Mouse (Mus musculus) forebrain, embryonic 16.5 days (tissue): Measurements from ENCODE around the gene Gpc6. TPM values are rescaled to one million over a fixed set of nuclear protein-coding genes. Genes with fewer than 3 reads are reported as not detected.

ENCODE experiments used
- ATAC-seq: fragments of 200-750 bp; cut with Nextera tagmentation; 2 replicates; pipeline ENCODE4 v1.8.0; 2017; ENCODE audit warnings: mild to moderate bottlenecking, moderate library complexity
- H3K27ac ChIP-seq: fragments of 300-500 bp; sonication (generic); 2 replicates; pipeline ENCODE4 v1.5.1; 2014; ENCODE audit warnings: low read length, control low read depth
- H3K27me3 ChIP-seq: fragments of 300-500 bp; sonication (generic); replicated peaks from 2 replicates; pipeline ENCODE4 v1.6.1; 2014; ENCODE audit warnings: low read length; ENCODE audit not compliant: control insufficient read depth, insufficient read depth
- H3K36me3 ChIP-seq: fragments of 300-500 bp; sonication (generic); 2 replicates; pipeline ENCODE4 v1.6.1; 2014; ENCODE audit not compliant: control insufficient read depth, insufficient read depth
- H3K4me1 ChIP-seq: fragments of 300-500 bp; sonication (generic); replicated peaks from 2 replicates; pipeline ENCODE4 v1.6.1; 2014; ENCODE audit warnings: low read length; ENCODE audit not compliant: control insufficient read depth, insufficient read depth
- H3K4me2 ChIP-seq: fragments of 300-500 bp; sonication (generic); 2 replicates; pipeline ENCODE4 v1.6.1; 2014; ENCODE audit warnings: mild to moderate bottlenecking, low read length, control low read depth
- H3K4me3 ChIP-seq: fragments of 300-500 bp; sonication (generic); replicated peaks from 2 replicates; pipeline ENCODE4 v1.5.1; 2014; ENCODE audit warnings: mild to moderate bottlenecking, low read length, control low read depth
- H3K9ac ChIP-seq: fragments of 300-500 bp; sonication (generic); replicated peaks from 2 replicates; pipeline ENCODE4 v1.6.1; 2014; ENCODE audit warnings: low read depth, low read length, control low read depth
- H3K9me3 ChIP-seq: fragments of 300-500 bp; sonication (generic); 2 replicates; pipeline ENCODE4 v1.6.1; 2016; ENCODE audit warnings: low read length; ENCODE audit not compliant: control insufficient read depth
- WGBS: fragments of 180-500 bp; shearing (Covaris S2); extraction: QIAGEN DNeasy Blood & Tissue Kit; methylation state at CpG from one replicate; pipeline ENCODE4 v1.1.7; 2014; 5-methylcytosine and 5-hydroxymethylcytosine counted together
- polyA plus RNA-seq: library from polyadenylated mRNA; unstranded; fragments of >200 nt; fragmentation: Nextera tagmentation; extraction: Ambion mirVana; gene quantifications from 2 replicates; pipeline ENCODE4 v1.2.1, GENCODE M21; 2015

The Gpc6 gene
- polyA plus RNA-seq, 1 experiment from 2014 or later = 18.2 TPM

GRCm38 (mm10) chr14:117768697-117769096, 843.6 kb downstream of the Gpc6 start:
- no peak overlapping the region for H3K9ac ChIP-seq
- H3K4me1 ChIP-seq = no peaks in the 10 kb centered on the region
- no peak overlapping the region for H3K4me2 ChIP-seq
- no peak overlapping the region for H3K4me3 ChIP-seq
- no peak for ATAC-seq
- H3K9me3 ChIP-seq = no peaks in the 10 kb centered on the region
- WGBS = 77% methylated on average over 7 of the region's 7 CpGs
- H3K36me3 ChIP-seq = no peaks in the 10 kb centered on the region
- no peak overlapping the region for H3K27ac ChIP-seq
- H3K27me3 ChIP-seq = no peaks in the 10 kb centered on the region

- ATAC-seq = no peak
- no peaks in the 10 kb centered on the region for H3K4me1 ChIP-seq
- WGBS = 49% methylated on average over 2 of the region's 2 CpGs
Measured at GRCm38 (mm10) chr14:117773373-117773772, 848.3 kb downstream of the Gpc6 start.

GRCm38 (mm10) chr14:117777866-117778500, 852.9 kb downstream of the Gpc6 start:
- no peaks in the 10 kb centered on the region for H3K36me3 ChIP-seq
- H3K4me3 ChIP-seq = no peak overlapping the region
- no peak overlapping the region for H3K27ac ChIP-seq
- no peak for ATAC-seq
- no peak overlapping the region for H3K4me2 ChIP-seq
- WGBS = 71% methylated on average over 13 of the region's 13 CpGs
- no peaks in the 10 kb centered on the region for H3K27me3 ChIP-seq
- H3K9me3 ChIP-seq = no peaks in the 10 kb centered on the region
- H3K9ac ChIP-seq = no peak overlapping the region
- H3K4me1 ChIP-seq = 0 out of 2 replicates have a peak, but pooled peaks cover 3% of the 10 kb centered on the region

More at GRCm38 (mm10) chr14:117773373-117773772, 848.3 kb downstream of the Gpc6 start:
- Histone ChIP-seq H3K4me3 (no peak overlapping the region), H3K36me3 (no peaks in the 10 kb centered on the region), H3K4me2 (no peak overlapping the region), H3K9ac (no peak overlapping the region), H3K27me3 (no peaks in the 10 kb centered on the region), H3K27ac (no peak overlapping the region), H3K9me3 (no peaks in the 10 kb centered on the region)

- 0 out of 2 replicates have a peak, but pooled peaks have one; percentile 12 for ATAC-seq
- WGBS = 52% methylated on average over 15 of the region's 15 CpGs
- Histone ChIP-seq H3K27ac (no peak overlapping the region), H3K9me3 (no peaks in the 10 kb centered on the region), H3K9ac (no peak overlapping the region), H3K4me2 (no peak overlapping the region), H3K27me3 (no peaks in the 10 kb centered on the region), H3K4me3 (no peak overlapping the region), H3K4me1 (0 out of 2 replicates have a peak, but pooled peaks cover 3% of the 10 kb centered on the region), H3K36me3 (no peaks in the 10 kb centered on the region)
Measured at GRCm38 (mm10) chr14:117778538-117779413, 853.7 kb downstream of the Gpc6 start.

GRCm38 (mm10) chr14:117781724-117782123, 856.6 kb downstream of the Gpc6 start:
- H3K9me3 ChIP-seq = no peaks in the 10 kb centered on the region
- H3K27me3 ChIP-seq = no peaks in the 10 kb centered on the region
- no peak overlapping the region for H3K4me2 ChIP-seq
- no peaks in the 10 kb centered on the region for H3K36me3 ChIP-seq
- H3K9ac ChIP-seq = no peak overlapping the region
- H3K4me3 ChIP-seq = no peak overlapping the region
- no peak for ATAC-seq
- H3K27ac ChIP-seq = no peak overlapping the region
- H3K4me1 ChIP-seq = 0 out of 2 replicates have a peak, but pooled peaks cover 4% of the 10 kb centered on the region
- 56% methylated on average over 5 of the region's 5 CpGs for WGBS

- Histone ChIP-seq H3K27me3 (no peaks in the 10 kb centered on the region), H3K4me1 (0 out of 2 replicates have a peak, but pooled peaks cover 5% of the 10 kb centered on the region), H3K27ac (no peak overlapping the region), H3K4me3 (no peak overlapping the region), H3K9me3 (no peaks in the 10 kb centered on the region), H3K9ac (no peak overlapping the region), H3K4me2 (no peak overlapping the region), H3K36me3 (no peaks in the 10 kb centered on the region)
- 67% methylated on average over 8 of the region's 8 CpGs for WGBS
- ATAC-seq = 0 out of 2 replicates have a peak, but pooled peaks have one; percentile 14
Measured at GRCm38 (mm10) chr14:117783671-117784262, 858.7 kb downstream of the Gpc6 start.

- no peak overlapping the region for H3K4me2 ChIP-seq
- H3K9ac ChIP-seq = no peak overlapping the region
- no peaks in the 10 kb centered on the region for H3K27me3 ChIP-seq
- 0 out of 2 replicates have a peak, but pooled peaks cover 3% of the 10 kb centered on the region for H3K4me1 ChIP-seq
- H3K36me3 ChIP-seq = no peaks in the 10 kb centered on the region
- H3K9me3 ChIP-seq = no peaks in the 10 kb centered on the region
- H3K4me3 ChIP-seq = no peak overlapping the region
- no peak for ATAC-seq
- WGBS = 91% methylated on average over 9 of the region's 9 CpGs
- no peak overlapping the region for H3K27ac ChIP-seq
Measured at GRCm38 (mm10) chr14:117784960-117785359, 859.8 kb downstream of the Gpc6 start.

GRCm38 (mm10) chr14:117785507-117786085, 860.5 kb downstream of the Gpc6 start:
- H3K9me3 ChIP-seq = no peaks in the 10 kb centered on the region
- ATAC-seq = 0 out of 2 replicates have a peak, but pooled peaks have one; percentile 28
- H3K4me2 ChIP-seq = no peak overlapping the region
- 82% methylated on average over 15 of the region's 15 CpGs for WGBS
- H3K27me3 ChIP-seq = no peaks in the 10 kb centered on the region
- H3K36me3 ChIP-seq = no peaks in the 10 kb centered on the region
- no peak overlapping the region for H3K9ac ChIP-seq
- H3K27ac ChIP-seq = no peak overlapping the region
- no peak overlapping the region for H3K4me3 ChIP-seq
- 0 out of 2 replicates have a peak, but pooled peaks cover 3% of the 10 kb centered on the region for H3K4me1 ChIP-seq

- H3K4me2 ChIP-seq = peak overlapping the region; percentile 32
- ATAC-seq = no peak
Measured at GRCm38 (mm10) chr14:117786647-117787046, 861.5 kb downstream of the Gpc6 start.

More at GRCm38 (mm10) chr14:117786647-117787046, 861.5 kb downstream of the Gpc6 start:
- Histone ChIP-seq H3K36me3 (no peaks in the 10 kb centered on the region), H3K4me1 (0 out of 2 replicates have a peak, but pooled peaks cover 3% of the 10 kb centered on the region), H3K4me3 (no peak overlapping the region), H3K9ac (no peak overlapping the region), H3K9me3 (no peaks in the 10 kb centered on the region), H3K27ac (no peak overlapping the region), H3K27me3 (no peaks in the 10 kb centered on the region)
- 33% methylated on average over 7 of the region's 7 CpGs for WGBS
